Mouse (Mus musculus): Measurements from ENCODE around the gene Itga7.

The Itga7 gene

DNA sequence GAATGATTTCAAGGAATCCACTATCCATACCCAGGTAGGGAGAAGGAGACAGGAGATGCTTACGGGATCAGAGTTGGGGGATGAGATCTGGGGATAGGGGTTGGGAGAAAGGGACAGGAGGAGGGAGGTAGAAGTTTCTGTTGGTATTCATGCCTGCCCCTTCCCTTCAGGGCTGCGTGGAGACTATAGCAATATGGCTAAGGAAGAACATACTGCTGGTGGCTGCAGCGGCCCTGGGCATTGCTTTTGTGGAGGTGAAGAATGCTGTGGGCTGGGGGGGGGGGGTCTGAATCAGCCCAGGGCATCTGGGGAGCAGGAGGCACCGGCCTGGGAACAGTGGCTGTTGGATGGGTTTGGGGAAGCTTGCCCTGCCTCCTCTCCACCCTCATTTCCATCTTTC, 21.4 kb upstream of the Itga7 start:
- no peak for DNase-seq

DNA sequence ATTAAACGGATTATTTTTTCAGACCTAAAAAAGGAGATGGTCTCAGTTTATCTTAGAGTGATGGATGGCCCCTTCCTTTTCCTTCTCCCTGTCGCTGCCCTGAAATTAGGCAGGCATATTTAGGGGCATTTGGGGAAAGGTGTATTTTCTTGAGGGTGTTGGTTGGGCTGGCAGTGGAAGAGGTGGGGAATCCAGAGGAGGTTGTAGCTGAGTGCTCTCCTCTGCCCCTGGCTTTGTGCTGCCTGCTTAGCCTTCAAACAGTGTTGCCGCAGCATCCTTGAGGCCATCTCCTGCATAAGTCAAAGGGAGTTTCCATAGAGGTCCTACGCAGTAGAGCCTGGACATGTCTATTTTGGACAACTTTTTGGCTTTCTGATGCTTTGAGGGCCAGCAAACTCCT, 20.8 kb upstream of the Itga7 start:
- no peak for DNase-seq

DNA sequence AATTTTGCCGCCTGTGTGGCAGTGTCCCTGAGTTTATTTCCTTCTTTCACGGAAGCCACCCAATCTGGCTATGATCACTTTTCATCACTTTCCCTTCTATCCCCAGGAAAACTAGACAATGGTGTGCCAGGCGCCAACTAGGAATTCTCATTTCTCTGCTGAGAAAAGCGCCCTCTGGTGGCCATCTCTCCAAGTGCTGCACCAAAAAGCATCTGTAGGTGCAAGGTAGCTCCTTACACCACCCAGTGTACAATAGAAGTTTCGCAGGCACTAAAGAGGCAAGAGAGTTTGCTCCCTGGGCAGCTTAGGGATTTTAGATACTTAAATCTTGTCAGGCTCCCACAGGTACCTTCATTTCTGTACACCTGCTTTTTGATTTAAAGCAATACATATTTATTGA, 20.4 kb upstream of the Itga7 start:
- DNase-seq: peak; percentile 94 to 99

DNA sequence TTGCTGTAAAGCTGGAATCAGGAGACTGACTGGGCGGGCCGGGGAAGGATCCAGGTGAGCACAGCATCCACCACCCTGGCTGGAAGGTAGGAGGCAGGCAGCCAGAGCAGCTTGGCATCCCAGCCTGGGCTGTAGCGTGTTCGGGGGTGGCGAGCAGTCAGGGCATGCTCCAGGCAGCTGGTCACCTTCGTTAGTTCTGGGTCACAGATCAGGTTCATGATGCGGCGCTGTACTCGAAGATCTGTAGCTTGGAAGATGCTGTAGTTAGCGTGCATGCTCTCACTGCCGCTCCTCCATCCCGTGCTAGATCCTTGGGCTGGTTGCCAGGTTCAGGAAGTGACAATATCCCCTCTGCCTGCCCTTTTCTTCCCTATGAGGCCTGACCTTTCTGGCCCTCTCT, 19.9 kb upstream of the Itga7 start:
- peak in 1 of 2 experiments; percentile 27 for DNase-seq

DNA sequence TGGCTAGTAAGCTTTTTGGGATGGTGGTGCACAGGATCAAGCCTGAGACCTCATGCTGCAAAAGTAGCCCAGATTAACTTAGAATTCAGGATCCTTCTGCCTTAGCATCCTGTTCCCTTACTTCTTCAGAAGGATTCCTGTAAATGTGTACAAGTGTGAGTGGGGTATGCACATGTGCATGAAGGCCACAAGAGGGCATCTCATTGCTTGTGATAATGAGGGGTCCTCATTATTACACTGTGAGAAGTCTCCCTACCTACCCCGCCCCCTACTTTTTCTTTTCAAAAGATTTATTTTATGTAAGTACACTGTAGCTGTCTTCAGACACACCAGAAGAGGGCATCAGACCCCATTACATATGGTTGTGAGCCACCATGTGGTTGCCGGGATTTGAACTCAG, 18.1 kb upstream of the Itga7 start:
- DNase-seq: no peak

DNA sequence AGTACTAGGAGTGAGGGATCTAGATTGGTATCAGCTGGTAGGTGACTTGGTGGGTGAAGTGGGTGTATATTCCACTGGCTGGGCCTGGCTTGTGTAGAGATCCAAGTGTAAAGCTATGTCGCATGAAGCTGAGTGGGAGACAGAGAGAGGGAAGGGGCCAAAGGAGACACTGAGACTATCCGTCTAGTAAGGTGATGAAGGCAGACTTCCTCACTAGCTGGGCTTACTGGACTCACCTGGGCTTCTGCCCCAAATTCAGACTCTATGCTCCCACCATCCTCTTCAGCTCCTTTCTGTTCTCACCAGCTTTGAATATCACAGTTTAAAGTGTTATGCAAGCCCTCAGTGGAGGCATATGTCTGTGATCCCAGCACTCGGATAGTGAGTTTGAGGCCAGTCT, 17.0 kb upstream of the Itga7 start:
- no peak for DNase-seq

DNA sequence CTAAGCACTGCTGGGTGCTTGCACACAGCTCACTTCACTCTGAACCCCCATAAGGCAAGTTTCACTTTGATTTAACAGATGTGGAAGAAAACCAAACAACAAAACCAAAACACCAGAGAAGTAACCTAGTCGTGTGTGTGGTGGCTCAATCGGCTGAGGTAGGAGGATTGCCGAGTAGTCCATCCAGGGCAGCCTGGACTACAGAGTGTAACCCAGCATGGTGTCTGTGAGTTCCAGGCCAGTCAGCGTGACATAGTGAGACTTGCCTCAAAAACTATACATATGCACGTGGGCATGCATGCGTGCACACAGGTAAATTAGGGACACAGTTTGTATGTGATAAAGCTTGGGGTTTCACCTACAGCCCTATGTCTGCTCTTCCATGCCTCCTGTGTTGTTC, 16.2 kb upstream of the Itga7 start:
- DNase-seq: no peak

DNA sequence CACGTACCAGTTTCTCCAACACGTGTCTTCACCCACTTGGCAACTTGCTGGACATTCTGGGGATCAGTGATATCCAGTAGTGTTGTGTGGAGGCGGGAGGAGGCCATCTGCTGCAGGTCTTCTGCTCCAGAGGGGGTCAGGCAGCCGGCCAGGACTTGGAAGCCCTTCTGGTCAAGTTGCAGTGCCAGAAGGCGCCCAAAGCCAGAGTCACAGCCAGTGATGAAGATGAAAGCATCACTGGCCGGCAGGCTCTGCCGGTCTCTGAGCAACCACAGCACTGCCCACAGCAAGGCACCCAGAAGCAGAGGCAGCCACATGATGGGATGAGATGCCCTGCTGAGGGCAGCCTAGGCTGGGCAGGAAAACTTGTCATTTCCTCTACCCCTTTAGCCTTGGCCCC, 15.4 kb upstream of the Itga7 start:
- DNase-seq: peak; percentile 97 to 99

DNA sequence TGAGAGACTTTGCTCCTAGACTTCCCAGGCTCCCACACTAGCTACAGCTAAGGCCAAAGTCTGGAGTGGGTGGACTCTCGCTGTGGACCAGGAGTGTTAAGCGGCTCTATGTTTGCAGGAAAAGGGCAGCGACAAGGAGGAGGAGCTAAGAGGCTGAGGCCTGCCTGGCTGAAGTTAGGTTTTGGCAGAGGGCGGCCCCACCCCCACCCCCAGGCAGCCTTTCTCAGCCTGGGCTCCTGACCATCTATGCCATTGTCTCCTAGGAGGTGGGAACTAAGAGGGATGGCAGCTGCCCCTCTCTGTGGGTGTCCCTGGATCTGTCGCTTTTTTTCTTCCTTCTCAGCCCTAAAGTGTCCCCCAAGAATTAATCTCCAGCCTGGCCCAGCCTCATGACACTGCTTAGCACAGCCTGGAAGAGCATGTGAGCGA, 14.4 kb upstream of the Itga7 start:
- peak; percentile 47 to 56 for DNase-seq

DNA sequence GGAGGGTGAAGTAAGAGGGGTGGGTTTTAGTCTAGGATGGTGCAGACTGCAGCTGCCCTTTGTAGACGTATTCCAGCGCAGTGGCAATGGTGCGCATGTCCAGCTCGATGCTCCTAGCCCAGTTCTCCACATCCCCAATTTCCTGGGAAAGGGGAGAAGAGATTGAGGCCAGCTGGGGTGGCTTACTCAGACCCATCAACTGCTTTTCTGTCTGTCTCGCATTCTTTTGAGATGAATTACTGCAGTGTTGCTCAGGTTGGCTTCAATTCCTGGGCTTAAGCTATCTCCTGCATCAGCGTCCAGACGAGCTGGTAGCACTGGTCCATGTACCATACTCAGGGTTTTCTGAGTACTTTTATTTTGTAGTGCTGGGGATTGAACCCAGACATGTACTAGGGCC, 13.7 kb upstream of the Itga7 start:
- no peak for DNase-seq

DNA sequence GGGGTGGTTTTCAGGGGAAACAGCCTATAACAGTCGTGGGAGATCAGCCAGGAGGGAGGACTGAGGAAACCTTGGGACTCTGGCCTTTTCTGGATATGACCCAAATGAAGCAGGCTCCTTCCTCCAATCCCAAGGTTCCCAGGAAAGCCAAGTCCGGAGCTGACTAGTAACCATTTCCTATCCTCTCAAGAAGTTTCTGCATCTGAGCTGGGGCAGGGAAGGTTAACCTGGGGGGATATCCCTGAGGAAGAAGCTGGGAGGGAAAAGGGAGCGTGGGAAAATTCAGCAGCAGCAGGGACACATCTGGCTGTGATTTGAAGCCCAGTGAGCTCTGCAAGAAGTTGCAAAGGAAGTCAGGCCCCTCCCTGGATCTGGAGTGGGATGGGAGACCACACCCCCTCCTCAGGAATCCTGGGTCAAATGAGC, 12.9 kb upstream of the Itga7 start:
- no peak for DNase-seq

DNA sequence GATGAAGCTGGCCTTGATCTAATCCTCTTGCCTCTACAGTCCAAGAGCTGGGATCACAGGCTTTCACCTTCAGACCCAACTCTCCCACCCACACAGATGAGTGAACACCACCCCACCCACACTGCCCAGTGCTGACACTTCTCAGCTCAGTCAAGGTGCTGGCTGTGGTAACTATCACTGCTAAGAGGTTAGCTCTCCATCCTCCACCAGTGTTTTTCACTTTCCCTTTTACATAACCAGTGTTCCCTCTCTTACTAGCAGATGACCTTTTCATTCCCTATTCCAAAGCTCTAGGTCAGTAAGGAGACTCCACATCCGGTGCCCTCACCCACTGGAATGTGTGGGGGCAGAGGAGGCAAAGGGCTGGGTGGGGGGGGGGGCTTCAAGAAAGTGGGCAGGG, 12.4 kb upstream of the Itga7 start:
- no peak for DNase-seq

DNA sequence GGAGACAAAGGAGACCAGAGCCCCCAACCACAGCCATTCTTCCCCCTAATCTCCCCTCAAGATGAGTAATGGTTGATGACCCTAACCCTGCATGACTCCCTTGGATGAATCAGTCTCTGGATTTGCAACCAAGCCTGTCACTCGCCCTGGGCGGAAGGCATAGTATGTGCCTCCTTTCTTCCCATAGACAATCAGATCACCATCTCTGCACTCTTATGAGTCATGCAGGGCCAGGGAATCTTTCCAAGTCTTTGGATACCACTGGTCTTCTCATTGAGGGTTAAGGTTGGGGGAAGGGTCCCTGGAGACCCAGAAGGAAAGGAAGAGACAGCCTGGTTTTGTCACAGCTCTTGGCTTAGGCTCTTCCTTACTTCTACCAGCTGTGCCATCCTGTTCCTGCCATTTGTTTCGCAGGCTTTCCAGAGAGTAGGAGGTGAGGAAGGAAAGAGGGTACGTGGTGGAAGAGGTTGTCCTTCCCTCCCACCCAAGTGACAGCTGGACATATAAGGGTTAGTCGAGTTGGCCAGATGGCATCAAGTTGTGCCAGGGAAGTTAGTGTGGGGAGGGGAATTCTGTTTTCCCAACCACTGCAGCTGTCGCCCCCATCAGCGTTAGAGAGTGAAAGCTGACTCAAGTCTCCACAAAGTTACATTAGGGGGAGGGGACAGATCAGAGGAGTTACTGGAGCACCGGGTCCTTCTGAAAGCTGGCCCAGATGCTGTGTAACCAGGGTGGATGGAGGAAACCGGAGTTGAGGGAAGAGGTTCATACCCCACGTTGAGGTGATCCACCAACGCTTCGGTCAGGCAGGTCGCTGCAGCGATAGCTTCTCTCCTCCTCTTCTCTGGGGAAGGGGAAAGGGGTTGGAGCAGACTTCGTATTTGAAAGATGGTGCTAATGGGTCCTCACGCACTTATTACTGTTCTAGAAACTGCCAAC, 11.5 kb upstream of the Itga7 start:
- DNase-seq: no peak

DNA sequence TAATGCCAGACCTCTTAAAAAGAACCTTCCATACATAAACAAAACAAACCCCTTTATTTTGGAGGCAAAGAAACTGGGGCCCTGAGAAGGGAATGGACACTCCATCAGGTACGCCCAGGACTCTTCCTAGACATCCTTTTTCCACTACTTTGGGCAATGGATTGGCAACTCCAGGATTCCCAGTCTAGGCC, 10.9 kb upstream of the Itga7 start, which contains the start of gene Rdh5:
Rdh5 (minus strand) TSS at position 67 of the 191 bp plus-strand sequence.
- no peak for DNase-seq

DNA sequence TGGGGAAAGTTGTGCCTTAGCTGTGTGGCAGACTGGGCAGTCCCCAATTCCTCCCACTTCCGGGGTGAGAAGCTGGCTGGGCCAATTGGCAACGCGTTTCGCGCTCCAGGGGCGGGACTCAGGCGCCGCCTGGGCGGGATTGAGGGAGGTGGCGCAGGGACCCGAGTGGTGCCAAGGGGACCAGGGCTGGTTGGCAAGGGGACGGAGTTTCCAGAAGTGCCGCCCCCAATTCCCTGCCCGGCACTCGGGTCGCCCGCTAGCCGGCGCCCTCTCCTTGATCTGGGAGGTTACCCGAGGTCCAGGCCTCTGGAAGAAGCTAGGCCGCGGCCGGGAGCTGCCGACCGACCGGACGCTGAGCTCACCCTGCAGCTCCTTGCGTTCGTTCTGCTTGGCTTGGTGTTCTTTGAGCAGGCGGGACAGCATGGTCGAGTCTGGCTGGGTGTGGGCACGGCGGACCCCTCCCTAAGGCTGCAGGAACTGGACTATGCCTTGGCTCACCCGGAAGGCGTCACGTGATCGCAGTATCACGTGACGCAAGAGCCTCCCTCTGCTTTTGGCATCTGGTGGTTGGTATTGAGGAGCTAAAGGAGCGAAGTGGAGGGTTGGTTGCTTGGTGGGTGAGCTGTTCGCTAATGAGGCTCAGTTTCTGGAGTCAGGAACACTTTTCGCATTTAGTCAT, 10.5 kb upstream of the Itga7 start:
- peak; percentile 90 to 94 for DNase-seq

DNA sequence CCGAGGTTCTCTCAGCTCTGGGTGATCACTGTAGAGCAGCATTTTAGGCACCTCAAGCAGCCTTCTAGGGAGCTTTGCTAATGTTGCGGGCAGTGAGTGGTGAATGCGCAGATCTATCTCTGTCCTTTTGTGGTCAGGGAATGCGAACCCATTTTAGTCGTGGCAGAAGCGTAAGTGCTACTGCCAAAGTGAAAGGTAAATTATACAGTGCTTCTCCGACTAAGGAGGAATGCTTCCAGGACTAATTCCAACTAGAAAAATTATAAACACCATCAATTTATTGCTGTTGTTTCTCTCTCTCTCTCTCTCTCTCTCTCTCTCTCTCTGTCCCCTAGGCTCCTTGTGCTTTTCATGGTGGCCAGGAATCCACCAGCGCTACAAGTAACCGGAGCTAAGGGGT, 9.7 kb upstream of the Itga7 start, which contains the start of gene Bloc1s1:
Bloc1s1 (minus strand) TSS at position 101 of the 400 bp plus-strand sequence.
- DNase-seq: no peak

DNA sequence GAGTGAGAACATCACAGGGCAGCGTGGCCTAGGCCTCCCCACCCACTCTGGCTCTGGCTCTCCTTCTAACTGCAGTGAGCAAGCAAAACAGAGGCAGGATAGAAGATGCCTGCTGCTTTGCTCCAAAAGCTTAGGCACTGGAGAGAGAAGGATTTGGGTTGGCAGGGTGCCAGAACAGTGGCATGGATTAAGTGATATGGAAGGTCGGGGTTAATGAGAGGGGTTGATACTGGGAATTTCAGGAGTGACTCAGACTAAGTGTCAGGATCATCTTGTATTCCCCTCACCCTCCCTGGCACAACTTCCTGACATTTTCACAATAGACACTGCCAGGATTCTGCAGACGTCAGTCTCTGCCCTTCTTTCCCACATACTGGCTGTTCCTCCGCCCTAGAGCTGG, 5.3 kb upstream of the Itga7 start:
- peak in 1 of 2 experiments; percentile 33 for DNase-seq

DNA sequence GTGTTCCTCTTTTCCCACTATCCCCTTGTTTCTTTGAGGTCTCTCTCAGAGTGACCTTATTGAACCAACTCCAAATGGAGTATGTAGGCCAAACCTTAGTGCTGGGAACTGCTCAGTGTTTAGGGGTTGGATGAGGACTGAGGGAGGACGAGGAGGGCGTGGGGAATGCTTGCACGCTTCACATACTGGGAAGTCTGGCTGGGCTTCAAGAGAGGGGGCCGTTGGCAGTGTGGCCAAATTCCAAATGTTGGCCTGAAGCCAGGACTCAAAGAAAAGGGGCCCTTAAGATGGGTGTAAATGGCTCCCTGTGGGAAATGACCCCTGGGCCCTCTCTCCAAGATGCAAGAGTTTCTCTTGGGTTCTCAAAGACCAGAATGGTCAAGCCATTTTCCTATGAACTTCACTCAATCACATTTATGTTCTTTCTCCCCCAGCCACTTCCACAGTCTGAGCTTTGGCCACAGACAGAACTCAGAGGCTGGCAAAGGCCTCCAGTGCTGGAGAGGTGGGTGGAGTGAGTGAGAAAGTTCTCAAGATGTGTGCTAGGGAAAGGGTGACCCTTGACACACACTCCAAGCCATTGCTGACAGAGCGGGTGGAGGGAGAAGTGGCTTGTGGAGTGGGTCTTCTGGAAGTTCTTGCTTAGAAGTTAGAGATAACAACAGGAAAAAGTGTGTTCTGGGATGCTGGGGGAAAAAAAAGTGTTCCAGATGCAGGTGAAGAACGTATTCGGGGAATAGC, 3.8 kb upstream of the Itga7 start:
- no peak for DNase-seq

DNA sequence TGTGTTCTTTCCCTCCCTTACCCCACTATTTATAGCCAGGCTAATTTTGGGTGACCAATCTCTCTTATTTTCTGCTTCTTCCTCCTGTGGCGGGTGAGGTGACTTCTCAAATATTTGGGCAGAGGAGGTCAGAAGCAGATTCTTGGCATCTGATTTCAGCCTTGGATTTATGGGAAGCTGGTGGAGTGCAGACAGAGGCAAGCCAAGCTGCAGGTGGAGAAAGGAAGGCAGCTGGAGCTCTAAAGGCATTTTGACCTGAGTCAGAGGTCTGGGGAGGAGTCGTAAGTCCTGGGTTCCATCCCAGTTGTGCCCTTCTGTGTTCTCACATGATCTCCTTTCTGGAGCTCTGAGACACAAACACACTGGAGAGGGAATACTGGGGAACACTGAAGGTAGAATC, 2.2 kb upstream of the Itga7 start:
- no peak for DNase-seq

DNA sequence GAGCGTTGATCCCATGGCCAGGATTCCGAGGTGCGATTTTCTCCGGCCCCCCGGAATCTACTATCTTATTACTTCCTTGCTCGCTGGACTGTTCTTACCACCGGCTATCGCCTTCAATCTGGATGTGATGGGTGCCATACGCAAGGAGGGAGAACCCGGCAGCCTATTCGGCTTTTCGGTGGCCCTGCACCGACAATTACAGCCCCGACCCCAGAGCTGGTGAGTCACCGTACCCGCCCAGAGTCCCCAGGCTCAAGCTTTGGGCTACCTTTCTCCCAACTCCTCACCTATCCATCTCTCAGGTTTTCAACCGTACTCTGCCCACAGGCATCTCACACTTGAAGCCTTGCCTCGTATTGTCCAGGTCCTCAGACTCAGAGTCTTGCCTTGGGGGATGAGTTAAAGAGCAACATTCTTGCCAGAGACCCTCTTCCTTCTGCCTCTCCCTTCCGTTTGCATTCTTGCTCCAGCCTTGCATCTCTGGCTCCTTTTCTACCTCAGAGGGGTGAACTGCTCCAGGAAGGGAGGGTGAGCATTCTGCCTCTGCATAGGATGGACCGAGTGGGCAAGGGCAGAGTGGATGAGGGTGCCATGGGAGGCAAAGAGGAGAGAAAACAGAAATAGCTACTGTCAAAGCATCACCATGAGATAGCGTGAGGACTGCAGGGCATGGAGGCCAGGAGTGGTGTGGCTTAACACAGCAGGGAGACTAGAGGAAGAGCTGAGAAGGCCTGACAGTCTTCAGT, 531 bp downstream of the Itga7 start:
- DNase-seq: peak; percentile 27 to 46

DNA sequence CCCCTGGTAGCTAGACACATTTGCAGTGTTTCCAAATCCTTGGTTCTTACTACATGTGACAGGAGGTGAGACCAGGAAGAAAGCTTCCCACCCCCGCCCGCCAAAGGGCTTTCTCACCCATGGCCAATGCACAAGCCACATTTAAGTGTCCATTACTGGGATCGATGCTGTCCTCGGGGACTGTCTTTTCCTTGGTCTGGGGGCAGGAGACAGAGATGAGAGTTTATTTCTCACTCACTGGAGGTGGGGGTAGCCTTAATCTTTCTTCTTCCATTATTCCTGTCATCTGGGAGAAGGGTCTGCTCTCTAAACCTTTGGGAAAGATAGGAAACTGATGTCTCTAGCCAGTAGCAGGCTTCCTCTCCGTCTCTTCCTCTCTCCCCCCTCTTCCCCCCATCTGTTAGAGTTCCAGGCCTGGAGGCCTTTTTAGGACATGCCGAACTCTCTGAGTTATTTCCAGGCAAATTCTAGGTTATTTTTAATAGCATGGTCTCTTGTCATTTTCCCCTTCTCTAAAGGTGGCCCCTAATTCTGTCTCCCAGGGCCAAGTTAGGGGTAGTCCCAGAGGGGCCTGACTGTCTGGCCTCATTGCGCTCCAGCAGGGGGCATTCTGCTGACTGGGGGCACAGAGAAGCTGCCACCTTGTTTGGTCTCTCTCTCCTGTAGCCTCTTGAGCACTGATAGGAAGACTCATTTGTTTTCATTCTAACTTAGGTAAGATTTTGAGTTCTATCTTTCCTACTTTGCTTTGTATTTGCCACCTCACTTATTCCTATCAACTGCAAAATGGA, 1.6 kb downstream of the Itga7 start:
- no peak for DNase-seq

DNA sequence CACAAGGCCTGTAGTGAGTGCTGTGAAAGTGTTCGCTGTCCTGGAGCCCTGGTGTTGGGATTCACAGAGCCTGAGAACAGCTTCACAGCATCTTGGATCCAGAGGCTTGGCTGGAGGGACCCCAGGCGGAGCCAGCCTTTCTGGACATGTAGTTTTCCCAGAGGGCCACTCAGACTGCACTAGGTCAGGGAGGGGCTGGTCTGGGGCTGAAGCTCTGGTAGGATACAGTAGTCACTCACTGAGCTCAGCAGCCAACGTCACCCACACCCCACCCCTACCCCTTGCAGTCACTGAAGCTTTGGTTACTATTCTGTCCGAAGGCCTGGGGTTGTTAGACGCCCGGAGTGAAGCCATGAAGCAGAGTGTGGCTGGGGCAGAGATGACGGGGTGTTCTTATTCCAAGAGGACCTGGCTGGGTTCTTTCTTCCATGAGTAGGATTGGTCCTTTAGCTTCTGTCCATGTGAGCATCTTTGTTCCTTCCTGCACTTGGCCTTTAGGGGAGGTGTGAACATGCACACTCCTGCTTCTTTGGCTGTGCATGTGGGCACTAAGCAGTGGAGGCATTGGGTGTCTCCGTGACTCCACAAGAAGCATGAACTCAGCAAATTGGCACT, 2.3 kb downstream of the Itga7 start:
- peak in 1 of 2 experiments; percentile 28 for DNase-seq
